Mouse (Mus musculus): ENCODE measurements around the gene Vipr1.

The Vipr1 gene

GRCm38 (mm10) chr9:121718792-121719318 lies 76.3 kb downstream of the Vipr1 start, which contains the start of gene Nktr:
Nktr (plus strand) TSS chr9:121719169.
- DNase-seq (ENCODE audit: low spot score): peak; percentile 99

- peak; percentile 58 for DNase-seq (ENCODE audit: low spot score)
Observed at GRCm38 (mm10) chr9:121719347-121720331, 77.1 kb downstream of the Vipr1 start.

Measured in embryo, embryonic 10 days (tissue).